Mouse (Mus musculus) heart, embryonic 16.5 days (tissue): ENCODE measurements at regions not wholly inside any gene's neighbourhood (a gene's known extent, or its start where the extent isn't known, plus 50 kb on each side); places are given as distances from the start of the nearest gene placed in this dataset.

ENCODE experiments used
- ATAC-seq: fragments of 200-750 bp; cut with Nextera tagmentation; replicated peaks from 2 replicates; pipeline ENCODE4 v1.8.0; 2017; ENCODE audit warnings: moderate number of reproducible peaks; ENCODE audit not compliant: insufficient read depth, low FRiP score; ENCODE audit errors: extremely low read depth
- H3K27ac ChIP-seq: fragments of 300-500 bp; sonication (generic); 2 replicates; pipeline ENCODE4 v1.5.1; 2014; ENCODE audit warnings: mild to moderate bottlenecking, low read length, control low read depth, moderate library complexity
- H3K27me3 ChIP-seq: fragments of 300-500 bp; sonication (generic); 2 replicates; pipeline ENCODE4 v1.6.1; 2014; ENCODE audit warnings: low read length, mixed read lengths; ENCODE audit not compliant: control insufficient read depth, insufficient read depth
- H3K36me3 ChIP-seq: fragments of 300-500 bp; sonication (generic); 2 replicates; pipeline ENCODE4 v1.6.1; 2014; ENCODE audit not compliant: control insufficient read depth, insufficient read depth
- H3K4me1 ChIP-seq: fragments of 300-500 bp; sonication (generic); 2 replicates; pipeline ENCODE4 v1.6.1; 2014; ENCODE audit warnings: low read length, mixed read lengths; ENCODE audit not compliant: control insufficient read depth, insufficient read depth
- H3K4me2 ChIP-seq: fragments of 300-500 bp; sonication (generic); 2 replicates; pipeline ENCODE4 v1.6.1; 2014; ENCODE audit warnings: low read depth, mild to moderate bottlenecking, control low read depth, low read length
- H3K4me3 ChIP-seq: fragments of 300-500 bp; sonication (generic); 2 replicates; pipeline ENCODE4 v1.5.1; 2014; ENCODE audit warnings: mild to moderate bottlenecking, control low read depth, low read length
- H3K9ac ChIP-seq: fragments of 300-500 bp; sonication (generic); 2 replicates; pipeline ENCODE4 v1.6.1; 2014; ENCODE audit warnings: low read length, control low read depth
- H3K9me3 ChIP-seq: fragments of 300-500 bp; sonication (generic); replicated peaks from 2 replicates; pipeline ENCODE4 v1.6.1; 2016; ENCODE audit warnings: low read length; ENCODE audit not compliant: control insufficient read depth
- WGBS: fragments of 180-500 bp; shearing (Covaris S2); extraction: QIAGEN DNeasy Blood & Tissue Kit; methylation state at CpG from one replicate; pipeline ENCODE4 v1.1.7; 2014; 5-methylcytosine and 5-hydroxymethylcytosine counted together

DNA sequence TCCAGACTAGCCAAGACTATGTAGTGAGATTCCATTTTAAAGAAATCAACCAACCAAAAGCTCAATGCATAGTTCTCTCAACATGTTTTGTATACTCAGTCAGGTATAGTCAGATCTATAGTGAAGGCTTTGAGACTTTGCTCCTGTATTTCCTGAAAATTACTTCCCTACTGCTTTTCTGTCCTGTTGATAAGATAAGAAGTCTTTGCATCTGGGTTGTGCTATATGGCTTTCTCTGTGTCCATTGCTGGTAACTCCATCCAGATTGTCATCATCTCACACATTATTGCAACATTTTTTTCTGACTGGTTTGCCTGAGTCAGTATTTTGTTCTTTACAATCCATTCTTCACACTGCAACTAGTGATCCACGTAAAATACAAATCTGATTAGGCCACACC lies 74.0 kb downstream of the Agtr2 start:
- WGBS = 56% methylated on average over 1 of the region's 1 CpGs
- Histone ChIP-seq H3K4me2 (no peak overlapping the region), H3K9me3 (no peaks in the 10 kb centered on the region), H3K36me3 (no peaks in the 10 kb centered on the region), H3K9ac (no peak overlapping the region), H3K4me1 (no peaks in the 10 kb centered on the region), H3K27me3 (no peaks in the 10 kb centered on the region), H3K27ac (no peak overlapping the region), H3K4me3 (no peak overlapping the region)
- ATAC-seq = no peak

DNA sequence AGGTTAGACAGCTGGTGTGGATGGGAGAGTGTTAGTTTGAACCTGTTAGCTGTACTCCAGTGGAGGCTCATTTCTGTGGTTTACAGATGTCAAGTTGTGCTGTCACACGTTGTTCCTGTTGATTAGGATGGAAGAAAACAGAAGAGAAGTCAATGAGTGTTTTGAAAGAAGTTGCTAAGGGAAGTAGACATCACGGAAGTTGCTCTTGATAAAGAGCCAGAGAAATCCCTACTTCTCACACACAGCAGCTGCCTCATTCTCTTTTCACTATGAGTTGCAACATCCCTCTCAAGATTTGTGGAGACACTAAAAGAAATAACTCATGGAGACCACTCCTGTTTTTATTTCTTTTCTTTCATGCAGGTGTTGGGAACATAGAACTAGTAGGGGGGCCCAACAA lies 82.3 kb downstream of the Agtr2 start:
- H3K9me3 ChIP-seq = no peaks in the 10 kb centered on the region
- no peaks in the 10 kb centered on the region for H3K27me3 ChIP-seq
- no peak overlapping the region for H3K9ac ChIP-seq
- H3K4me1 ChIP-seq = no peaks in the 10 kb centered on the region
- H3K36me3 ChIP-seq = no peaks in the 10 kb centered on the region
- H3K27ac ChIP-seq = no peak overlapping the region
- 24% methylated on average over 2 of the region's 2 CpGs for WGBS
- H3K4me3 ChIP-seq = no peak overlapping the region
- no peak overlapping the region for H3K4me2 ChIP-seq
- ATAC-seq = no peak

DNA sequence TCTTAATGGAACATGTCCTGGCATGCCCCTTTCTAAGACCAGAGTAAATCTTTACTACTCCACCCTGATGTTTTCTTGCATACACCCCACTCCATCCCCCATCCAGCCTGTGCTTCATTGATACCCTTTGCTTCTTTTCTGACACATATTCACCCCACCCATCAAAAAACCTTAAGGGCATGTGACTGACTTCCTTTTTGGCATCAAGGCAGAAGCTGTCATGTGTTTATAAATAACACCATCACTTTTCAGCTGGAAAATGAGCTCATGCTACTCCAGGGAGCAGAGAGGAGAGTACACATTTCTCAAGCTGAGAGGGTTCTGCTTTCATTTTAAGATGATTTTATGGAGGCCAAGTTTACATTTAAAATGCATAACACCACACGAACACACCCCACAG lies 83.2 kb downstream of the Agtr2 start:
- Histone ChIP-seq H3K4me2 (no peak overlapping the region), H3K27me3 (no peaks in the 10 kb centered on the region), H3K4me1 (no peaks in the 10 kb centered on the region), H3K36me3 (no peaks in the 10 kb centered on the region), H3K9ac (no peak overlapping the region), H3K4me3 (no peak overlapping the region), H3K9me3 (no peaks in the 10 kb centered on the region), H3K27ac (peak overlapping the region; percentile 42)
- no peak for ATAC-seq
- 60% methylated on average over 1 of the region's 1 CpGs for WGBS

DNA sequence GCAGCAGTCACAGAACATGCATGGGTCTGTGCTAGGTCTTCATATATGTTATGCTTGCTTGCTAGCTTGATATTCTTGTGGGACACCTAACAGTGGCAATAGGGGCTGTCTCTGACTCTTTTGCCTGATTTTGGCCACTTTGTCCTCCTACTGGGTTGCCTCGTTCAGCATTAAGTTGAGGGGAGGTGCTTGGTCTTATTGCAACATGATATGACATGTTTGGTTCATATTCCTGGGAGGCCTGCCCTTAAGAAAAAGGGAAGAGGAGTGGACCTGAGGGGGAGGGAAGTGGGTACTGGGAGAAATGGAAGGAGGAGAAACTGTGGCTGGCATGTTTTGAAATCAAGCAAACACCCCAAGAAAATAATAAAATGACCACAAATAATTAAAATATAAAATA lies 83.6 kb downstream of the Agtr2 start:
- Histone ChIP-seq H3K4me2 (no peak overlapping the region), H3K36me3 (no peaks in the 10 kb centered on the region), H3K4me3 (no peak overlapping the region), H3K4me1 (no peaks in the 10 kb centered on the region), H3K27me3 (no peaks in the 10 kb centered on the region), H3K9me3 (no peaks in the 10 kb centered on the region), H3K9ac (no peak overlapping the region), H3K27ac (peak overlapping the region; percentile 16; the same call in 1 of the 2 replicates)
- no peak for ATAC-seq
- WGBS = 47% methylated on average over 1 of the region's 1 CpGs

DNA sequence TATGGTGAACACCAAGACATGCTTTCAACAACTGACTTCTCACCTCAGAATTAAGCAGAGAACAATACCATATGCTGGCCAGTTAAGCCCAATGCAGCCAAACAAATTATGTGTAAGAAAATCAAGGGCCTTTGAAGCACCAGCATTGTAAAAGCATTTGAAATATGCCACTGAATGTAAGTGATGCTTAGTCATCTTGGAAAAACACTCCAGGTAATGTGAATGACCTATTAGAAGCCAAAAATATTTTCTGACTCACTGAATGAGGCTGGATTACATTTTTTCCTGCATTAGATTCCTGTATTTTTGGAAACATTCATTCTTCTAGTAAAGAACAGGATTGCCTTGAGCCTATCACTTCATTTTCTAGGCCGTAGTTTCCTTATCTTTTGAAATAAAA lies 95.6 kb downstream of the Agtr2 start:
- no peaks in the 10 kb centered on the region for H3K27me3 ChIP-seq

DNA sequence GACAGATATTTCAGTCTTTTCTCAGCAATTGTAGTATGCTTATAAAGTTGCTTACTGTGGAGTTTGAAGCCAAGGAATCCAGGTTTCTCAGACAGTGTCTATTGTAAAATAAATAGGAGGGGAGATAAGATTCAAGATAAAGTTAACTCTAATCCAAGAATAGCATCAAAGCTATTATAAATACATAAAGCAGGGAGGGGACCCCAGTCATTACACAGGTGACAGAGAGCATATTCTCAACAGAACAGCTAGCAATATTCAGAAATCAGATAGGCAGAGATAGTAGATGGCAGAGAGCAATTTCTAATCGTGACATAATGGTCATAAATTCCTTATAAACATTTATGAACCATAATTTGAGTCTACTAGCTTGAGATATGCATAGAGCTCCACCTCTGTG lies 101.7 kb downstream of the Agtr2 start:
- H3K27me3 ChIP-seq = no peaks in the 10 kb centered on the region
- no peaks in the 10 kb centered on the region for H3K4me1 ChIP-seq
- H3K9ac ChIP-seq = no peak overlapping the region
- H3K27ac ChIP-seq = no peak overlapping the region
- ATAC-seq = no peak
- H3K4me2 ChIP-seq = no peak overlapping the region
- H3K4me3 ChIP-seq = no peak overlapping the region
- no peaks in the 10 kb centered on the region for H3K36me3 ChIP-seq
- no peaks in the 10 kb centered on the region for H3K9me3 ChIP-seq
- 69% methylated on average over 1 of the region's 1 CpGs for WGBS

More for the DNA sequence above, 95.6 kb downstream of the Agtr2 start:
- Histone ChIP-seq H3K9ac (no peak overlapping the region), H3K36me3 (no peaks in the 10 kb centered on the region), H3K9me3 (no peaks in the 10 kb centered on the region), H3K4me2 (no peak overlapping the region), H3K27ac (no peak overlapping the region), H3K4me3 (no peak overlapping the region), H3K4me1 (no peaks in the 10 kb centered on the region)
- WGBS = 67% methylated on average over 1 of the region's 1 CpGs
- no peak for ATAC-seq

DNA sequence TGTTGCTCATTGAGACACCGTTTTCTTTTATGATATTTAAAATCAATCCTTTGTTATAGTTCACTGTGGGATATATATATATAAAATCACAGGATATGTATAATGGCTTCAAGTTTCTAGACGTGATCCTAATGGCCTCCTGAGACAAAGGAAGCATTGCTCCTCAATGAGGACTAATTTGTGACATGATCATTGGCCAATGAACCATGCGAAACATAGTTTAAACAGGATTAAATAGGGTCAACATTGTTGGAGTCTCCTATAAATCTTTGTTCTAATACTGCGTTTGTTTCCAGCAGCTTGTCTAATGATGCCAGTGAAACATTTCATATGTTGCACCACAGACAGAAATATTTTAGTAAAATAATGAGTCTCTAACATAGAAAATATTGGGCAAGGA lies 105.5 kb downstream of the Agtr2 start:
- Histone ChIP-seq H3K4me1 (no peaks in the 10 kb centered on the region), H3K36me3 (no peaks in the 10 kb centered on the region), H3K27me3 (no peaks in the 10 kb centered on the region), H3K27ac (no peak overlapping the region), H3K9me3 (no peaks in the 10 kb centered on the region), H3K4me3 (no peak overlapping the region), H3K9ac (no peak overlapping the region), H3K4me2 (no peak overlapping the region)
- ATAC-seq = no peak
- 80% methylated on average over 4 of the region's 4 CpGs for WGBS
